Mouse (Mus musculus) T-helper 17 cell (primary cell): ENCODE measurements around the gene Zcchc7.
"Not testable (repeated sequence)": the region's sequence is repeated elsewhere in the genome, so short reads cannot be mapped to it uniquely, and the experiment has no call there.

ENCODE experiments used
- in situ Hi-C, 2 experiments: fragments of 300-600 bp; cut with MboI, MseI; formaldehyde crosslinking; loops; 1 replicate in 1 of 2; 2 replicates in 1 of 2; pipeline ENCODE4 v1.15.1; 2025; ENCODE audit warnings: high pct_unique_total_duplicates in 2 of 2

Zcchc7 gene

GRCm38 (mm10) chr4:44757131-44757530 is 1.5 kb downstream of the Zcchc7 start:
- in situ Hi-C loops = not testable (repeated sequence)

GRCm38 (mm10) chr4:44774890-44775289 is 19.2 kb downstream of the Zcchc7 start:
- in situ Hi-C loops = no loop called here

- in situ Hi-C loops = no loop called here
Measured at GRCm38 (mm10) chr4:44776651-44777050, 21.0 kb downstream of the Zcchc7 start.

GRCm38 (mm10) chr4:44777101-44777500 is 21.4 kb downstream of the Zcchc7 start:
- in situ Hi-C loops = no loop called here

GRCm38 (mm10) chr4:44777711-44778110 is 22.0 kb downstream of the Zcchc7 start:
- in situ Hi-C loops = no loop called here

GRCm38 (mm10) chr4:44778316-44778715 is 22.6 kb downstream of the Zcchc7 start:
- in situ Hi-C loops = no loop called here

GRCm38 (mm10) chr4:44780462-44781157 is 24.9 kb downstream of the Zcchc7 start:
- in situ Hi-C loops = no loop called here

- in situ Hi-C loops = no loop called here
Measured at GRCm38 (mm10) chr4:44781494-44781893, 25.8 kb downstream of the Zcchc7 start.

GRCm38 (mm10) chr4:44783566-44784292 is 28.1 kb downstream of the Zcchc7 start:
- in situ Hi-C loops = no loop called here

- in situ Hi-C loops = no loop called here
Measured at GRCm38 (mm10) chr4:44812855-44813254, 57.2 kb downstream of the Zcchc7 start.

- in situ Hi-C loops = no loop called here
Measured at GRCm38 (mm10) chr4:44813770-44814169, 58.1 kb downstream of the Zcchc7 start.

- in situ Hi-C loops = no loop called here
Measured at GRCm38 (mm10) chr4:44816584-44816983, 60.9 kb downstream of the Zcchc7 start.

GRCm38 (mm10) chr4:44830609-44831008 is 74.9 kb downstream of the Zcchc7 start:
- in situ Hi-C loops = no loop called here

- in situ Hi-C loops = no loop called here
Measured at GRCm38 (mm10) chr4:44851835-44852251, 96.2 kb downstream of the Zcchc7 start.

- in situ Hi-C loops = no loop called here
Measured at GRCm38 (mm10) chr4:44871591-44871990, 115.9 kb downstream of the Zcchc7 start.

GRCm38 (mm10) chr4:44872048-44872447 is 116.4 kb downstream of the Zcchc7 start:
- in situ Hi-C loops = no loop called here

- in situ Hi-C loops = no loop called here
Measured at GRCm38 (mm10) chr4:44880065-44880623, 124.5 kb downstream of the Zcchc7 start.

- in situ Hi-C loops = no loop called here
Measured at GRCm38 (mm10) chr4:44886143-44886542, 130.5 kb downstream of the Zcchc7 start.

GRCm38 (mm10) chr4:44891344-44891743 is 135.7 kb downstream of the Zcchc7 start:
- in situ Hi-C loops = loop anchor here in 1 of 2 experiments (10.0 kb wide), 1 partner anchor 847 kb away; no protein-coding TSS in a partner anchor

- in situ Hi-C loops = no loop called here
Measured at GRCm38 (mm10) chr4:44905651-44906271, 150.1 kb downstream of the Zcchc7 start.

GRCm38 (mm10) chr4:44906399-44906798 is 150.7 kb downstream of the Zcchc7 start:
- in situ Hi-C loops = no loop called here

- in situ Hi-C loops = no loop called here
Measured at GRCm38 (mm10) chr4:44910065-44910464, 154.4 kb downstream of the Zcchc7 start.
